Mouse (Mus musculus) stomach, embryonic 15.5 days (tissue): ENCODE data around the gene Prdm5. TPM values are rescaled to one million over a fixed set of nuclear protein-coding genes. Genes with fewer than 3 reads are reported as not detected.

Experiments
- ATAC-seq: fragments of 200-750 bp; cut with Nextera tagmentation; 2 replicates; pipeline ENCODE4 v1.8.0; 2017; ENCODE audit warnings: low read depth, moderate number of reproducible peaks, moderate TSS enrichment; ENCODE audit not compliant: insufficient read depth, low FRiP score
- H3K27ac ChIP-seq: fragments of 300-500 bp; sonication (generic); 2 replicates; pipeline ENCODE4 v1.5.1; 2015; ENCODE audit warnings: mild to moderate bottlenecking, inconsistent platforms
- H3K27me3 ChIP-seq: fragments of 300-500 bp; sonication (generic); replicated peaks from 2 replicates; pipeline ENCODE4 v1.6.1; 2015; ENCODE audit warnings: inconsistent platforms
- H3K36me3 ChIP-seq: fragments of 300-500 bp; sonication (generic); 2 replicates; pipeline ENCODE4 v1.6.1; 2015; ENCODE audit warnings: inconsistent platforms
- H3K4me1 ChIP-seq: fragments of 300-500 bp; sonication (generic); 2 replicates; pipeline ENCODE4 v1.6.1; 2015; ENCODE audit warnings: inconsistent platforms
- H3K4me2 ChIP-seq: fragments of 300-500 bp; sonication (generic); 2 replicates; pipeline ENCODE4 v1.6.1; 2015; ENCODE audit warnings: mild to moderate bottlenecking, inconsistent platforms
- H3K4me3 ChIP-seq: fragments of 300-500 bp; sonication (generic); replicated peaks from 2 replicates; pipeline ENCODE4 v1.5.1; 2015; ENCODE audit warnings: inconsistent platforms
- H3K9ac ChIP-seq: fragments of 300-500 bp; sonication (generic); 2 replicates; pipeline ENCODE4 v1.6.1; 2015; ENCODE audit warnings: inconsistent platforms
- H3K9me3 ChIP-seq: fragments of 300-500 bp; sonication (generic); 2 replicates; pipeline ENCODE4 v1.6.1; 2016; ENCODE audit warnings: inconsistent platforms
- WGBS: fragments of 180-500 bp; shearing (Covaris S2); methylation state at CpG from one replicate; pipeline ENCODE4 v1.1.7; 2015; 5-methylcytosine and 5-hydroxymethylcytosine counted together
- polyA plus RNA-seq: library from polyadenylated mRNA; unstranded; fragments of >200 nt; fragmentation: Nextera tagmentation; extraction: Ambion mirVana; gene quantifications from 2 replicates; pipeline ENCODE4 v1.2.1, GENCODE M21; 2015

The Prdm5 gene
- polyA plus RNA-seq, 1 experiment from 2014 or later = 18.6 TPM

- no peak for ATAC-seq
- H3K9ac ChIP-seq = no peak overlapping the region
- no peaks in the 10 kb centered on the region for H3K9me3 ChIP-seq
- 100% methylated on average over 1 of the region's 1 CpGs for WGBS
- no peak overlapping the region for H3K4me2 ChIP-seq
- no peak overlapping the region for H3K27ac ChIP-seq
- no peaks in the 10 kb centered on the region for H3K36me3 ChIP-seq
- H3K27me3 ChIP-seq = no peaks in the 10 kb centered on the region
- no peaks in the 10 kb centered on the region for H3K4me1 ChIP-seq
- H3K4me3 ChIP-seq = no peak overlapping the region
Measured at GRCm38 (mm10) chr6:65888835-65889234, 110.0 kb downstream of the Prdm5 start.

GRCm38 (mm10) chr6:65892045-65892660 is 113.4 kb downstream of the Prdm5 start:
- no peaks in the 10 kb centered on the region for H3K9me3 ChIP-seq
- no peak for ATAC-seq
- no peak overlapping the region for H3K4me3 ChIP-seq
- H3K36me3 ChIP-seq = no peaks in the 10 kb centered on the region
- H3K27me3 ChIP-seq = no peaks in the 10 kb centered on the region
- H3K27ac ChIP-seq = no peak overlapping the region
- WGBS = 59% methylated on average over 4 of the region's 4 CpGs
- no peaks in the 10 kb centered on the region for H3K4me1 ChIP-seq
- H3K9ac ChIP-seq = no peak overlapping the region
- H3K4me2 ChIP-seq = no peak overlapping the region

- no peaks in the 10 kb centered on the region for H3K27me3 ChIP-seq
- H3K4me3 ChIP-seq = no peak overlapping the region
- H3K9me3 ChIP-seq = no peaks in the 10 kb centered on the region
- H3K9ac ChIP-seq = no peak overlapping the region
- no peak overlapping the region for H3K27ac ChIP-seq
- 62% methylated on average over 2 of the region's 2 CpGs for WGBS
- no peak overlapping the region for H3K4me2 ChIP-seq
- no peak for ATAC-seq
- H3K4me1 ChIP-seq = no peaks in the 10 kb centered on the region
- no peaks in the 10 kb centered on the region for H3K36me3 ChIP-seq
Measured at GRCm38 (mm10) chr6:65906657-65907182, 127.9 kb downstream of the Prdm5 start.

GRCm38 (mm10) chr6:65915421-65915820 is 136.6 kb downstream of the Prdm5 start:
- Histone ChIP-seq H3K27ac (no peak overlapping the region), H3K4me1 (no peaks in the 10 kb centered on the region), H3K9ac (no peak overlapping the region), H3K4me2 (no peak overlapping the region), H3K9me3 (no peaks in the 10 kb centered on the region), H3K4me3 (no peak overlapping the region), H3K27me3 (no peaks in the 10 kb centered on the region), H3K36me3 (no peaks in the 10 kb centered on the region)
- WGBS = 78% methylated on average over 5 of the region's 5 CpGs
- ATAC-seq = no peak

- Histone ChIP-seq H3K9me3 (no peaks in the 10 kb centered on the region), H3K9ac (no peak overlapping the region), H3K27ac (no peak overlapping the region), H3K4me3 (no peak overlapping the region), H3K36me3 (no peaks in the 10 kb centered on the region), H3K4me2 (no peak overlapping the region), H3K4me1 (no peaks in the 10 kb centered on the region), H3K27me3 (no peaks in the 10 kb centered on the region)
- WGBS = 75% methylated on average over 3 of the region's 3 CpGs
- ATAC-seq = no peak
Measured at GRCm38 (mm10) chr6:65921703-65922102, 142.9 kb downstream of the Prdm5 start.

GRCm38 (mm10) chr6:65923501-65924084 is 144.8 kb downstream of the Prdm5 start:
- H3K9ac ChIP-seq = no peak overlapping the region
- H3K4me3 ChIP-seq = no peak overlapping the region
- no peak overlapping the region for H3K4me2 ChIP-seq
- H3K27me3 ChIP-seq = no peaks in the 10 kb centered on the region
- no peaks in the 10 kb centered on the region for H3K36me3 ChIP-seq
- H3K9me3 ChIP-seq = no peaks in the 10 kb centered on the region
- no peak overlapping the region for H3K27ac ChIP-seq
- H3K4me1 ChIP-seq = no peaks in the 10 kb centered on the region
- WGBS = 54% methylated on average over 4 of the region's 4 CpGs
- no peak for ATAC-seq

- Histone ChIP-seq H3K4me2 (no peak overlapping the region), H3K9me3 (no peaks in the 10 kb centered on the region), H3K4me3 (no peak overlapping the region), H3K36me3 (no peaks in the 10 kb centered on the region), H3K9ac (no peak overlapping the region), H3K27me3 (no peaks in the 10 kb centered on the region), H3K27ac (no peak overlapping the region), H3K4me1 (no peaks in the 10 kb centered on the region)
- 75% methylated on average over 3 of the region's 3 CpGs for WGBS
- no peak for ATAC-seq
Measured at GRCm38 (mm10) chr6:65925737-65926333, 147.0 kb downstream of the Prdm5 start.

- Histone ChIP-seq H3K4me2 (no peak overlapping the region), H3K9me3 (no peaks in the 10 kb centered on the region), H3K4me3 (no peak overlapping the region), H3K27ac (no peak overlapping the region), H3K27me3 (no peaks in the 10 kb centered on the region), H3K4me1 (no peaks in the 10 kb centered on the region), H3K9ac (no peak overlapping the region), H3K36me3 (no peaks in the 10 kb centered on the region)
- WGBS = 83% methylated on average over 1 of the region's 1 CpGs
- ATAC-seq = no peak
Measured at GRCm38 (mm10) chr6:65930523-65930922, 151.7 kb downstream of the Prdm5 start.

GRCm38 (mm10) chr6:65932776-65933175 is 154.0 kb downstream of the Prdm5 start:
- no peaks in the 10 kb centered on the region for H3K9me3 ChIP-seq
- H3K4me1 ChIP-seq = no peaks in the 10 kb centered on the region
- no peaks in the 10 kb centered on the region for H3K36me3 ChIP-seq
- H3K27ac ChIP-seq = no peak overlapping the region
- H3K27me3 ChIP-seq = no peaks in the 10 kb centered on the region
- H3K9ac ChIP-seq = no peak overlapping the region
- ATAC-seq = no peak
- 66% methylated on average over 1 of the region's 1 CpGs for WGBS
- no peak overlapping the region for H3K4me3 ChIP-seq
- H3K4me2 ChIP-seq = no peak overlapping the region

GRCm38 (mm10) chr6:65933177-65933576 is 154.4 kb downstream of the Prdm5 start:
- H3K9ac ChIP-seq = no peak overlapping the region
- 59% methylated on average over 4 of the region's 4 CpGs for WGBS
- H3K4me1 ChIP-seq = no peaks in the 10 kb centered on the region
- H3K9me3 ChIP-seq = no peaks in the 10 kb centered on the region
- H3K4me3 ChIP-seq = no peak overlapping the region
- H3K36me3 ChIP-seq = no peaks in the 10 kb centered on the region
- H3K27me3 ChIP-seq = no peaks in the 10 kb centered on the region
- no peak overlapping the region for H3K27ac ChIP-seq
- ATAC-seq = no peak
- H3K4me2 ChIP-seq = no peak overlapping the region

- H3K4me2 ChIP-seq = no peak overlapping the region
- ATAC-seq = no peak; the same call in 1 of the 2 replicates
- H3K4me3 ChIP-seq = no peak overlapping the region
- no peaks in the 10 kb centered on the region for H3K9me3 ChIP-seq
- no peak overlapping the region for H3K27ac ChIP-seq
- no peaks in the 10 kb centered on the region for H3K4me1 ChIP-seq
- no peaks in the 10 kb centered on the region for H3K27me3 ChIP-seq
- 50% methylated on average over 7 of the region's 7 CpGs for WGBS
- no peaks in the 10 kb centered on the region for H3K36me3 ChIP-seq
- no peak overlapping the region for H3K9ac ChIP-seq
Measured at GRCm38 (mm10) chr6:65935566-65936281, 156.9 kb downstream of the Prdm5 start.

- ATAC-seq = no peak
- Histone ChIP-seq H3K4me1 (no peaks in the 10 kb centered on the region), H3K9me3 (no peaks in the 10 kb centered on the region), H3K36me3 (no peaks in the 10 kb centered on the region), H3K4me2 (no peak overlapping the region), H3K27ac (no peak overlapping the region), H3K4me3 (no peak overlapping the region), H3K9ac (no peak overlapping the region), H3K27me3 (no peaks in the 10 kb centered on the region)
- WGBS = 73% methylated on average over 6 of the region's 6 CpGs
Measured at GRCm38 (mm10) chr6:65950492-65950891, 171.7 kb downstream of the Prdm5 start.
